Mouse (Mus musculus): ENCODE data around the gene Tmem221. TPM values are rescaled to one million over a fixed set of nuclear protein-coding genes. Genes with fewer than 3 reads are reported as not detected.

Gene Tmem221
- polyA plus RNA-seq, 1 experiment: 2.2 TPM

- Histone ChIP-seq H3K9me3 (replicated peaks; ENCODE audit: control insufficient read depth, insufficient read depth, low read length, poor library complexity, severe bottlenecking) (no peaks in the 10 kb centered on the region), H3K27ac (ENCODE audit: insufficient read depth, low read length) (no peak overlapping the region), H3K9ac (ENCODE audit: low read depth, poor library complexity, severe bottlenecking) (no peak overlapping the region), H3K27me3 (ENCODE audit: control insufficient read depth, insufficient read depth, low read length, poor library complexity, severe bottlenecking) (no peaks in the 10 kb centered on the region), H3K4me3 (ENCODE audit: low read depth, low read length) (no peak overlapping the region), H3K4me1 (ENCODE audit: control insufficient read depth, insufficient read depth, low read length) (no peaks in the 10 kb centered on the region), H3K36me3 (ENCODE audit: control insufficient read depth, insufficient read depth, low read length, poor library complexity, severe bottlenecking) (no peaks in the 10 kb centered on the region)
- TF ChIP-seq EP300 (IDR thresholded peaks at IDR 0.05; ENCODE audit: insufficient read depth, low read depth, low read length): no peak
- TF ChIP-seq CTCF (IDR thresholded peaks at IDR 0.05; ENCODE audit: low read depth, low read length): no peak
- no peak for TF ChIP-seq POLR2A (IDR thresholded peaks at IDR 0.05; ENCODE audit: insufficient read depth, low read length)
These were observed 35.1 kb upstream of the Tmem221 start for GRCm38 (mm10) chr8:71593556-71594323.

- H3K4me1 ChIP-seq (ENCODE audit: control insufficient read depth, insufficient read depth, low read length): no peaks in the 10 kb centered on the region
- H3K36me3 ChIP-seq (ENCODE audit: control insufficient read depth, insufficient read depth, low read length, poor library complexity, severe bottlenecking): no peaks in the 10 kb centered on the region
- TF ChIP-seq POLR2A (IDR thresholded peaks at IDR 0.05; ENCODE audit: insufficient read depth, low read length): no peak
- TF ChIP-seq EP300 (IDR thresholded peaks at IDR 0.05; ENCODE audit: insufficient read depth, low read depth, low read length): no peak
- no peak for TF ChIP-seq CTCF (IDR thresholded peaks at IDR 0.05; ENCODE audit: low read depth, low read length)
- peak overlapping the region; percentile 45 for H3K27ac ChIP-seq (ENCODE audit: insufficient read depth, low read length)
- H3K27me3 ChIP-seq (ENCODE audit: control insufficient read depth, insufficient read depth, low read length, poor library complexity, severe bottlenecking): no peaks in the 10 kb centered on the region
- H3K9me3 ChIP-seq (replicated peaks; ENCODE audit: control insufficient read depth, insufficient read depth, low read length, poor library complexity, severe bottlenecking): no peaks in the 10 kb centered on the region
- peak overlapping the region; percentile 92 for H3K9ac ChIP-seq (ENCODE audit: low read depth, poor library complexity, severe bottlenecking)
- peak overlapping the region; percentile 80 for H3K4me3 ChIP-seq (ENCODE audit: low read depth, low read length)
These were observed 33.9 kb upstream of the Tmem221 start for GRCm38 (mm10) chr8:71592374-71593170.

- H3K27ac ChIP-seq (ENCODE audit: insufficient read depth, low read length): peak within 1 kb of the TSS; percentile 45
- H3K36me3 ChIP-seq (ENCODE audit: control insufficient read depth, insufficient read depth, low read length, poor library complexity, severe bottlenecking): no peaks in the 10 kb centered on the region
- H3K4me3 ChIP-seq (ENCODE audit: low read depth, low read length): peak within 1 kb of the TSS; percentile 80
- no peaks in the 10 kb centered on the region for H3K4me1 ChIP-seq (ENCODE audit: control insufficient read depth, insufficient read depth, low read length)
- TF ChIP-seq CTCF (IDR thresholded peaks at IDR 0.05; ENCODE audit: low read depth, low read length): no peak
- peak; percentile 76 for TF ChIP-seq POLR2A (IDR thresholded peaks at IDR 0.05; ENCODE audit: insufficient read depth, low read length)
- H3K9ac ChIP-seq (ENCODE audit: low read depth, poor library complexity, severe bottlenecking): peak within 1 kb of the TSS; percentile 92
- H3K27me3 ChIP-seq (ENCODE audit: control insufficient read depth, insufficient read depth, low read length, poor library complexity, severe bottlenecking): no peaks in the 10 kb centered on the region
- no peaks in the 10 kb centered on the region for H3K9me3 ChIP-seq (replicated peaks; ENCODE audit: control insufficient read depth, insufficient read depth, low read length, poor library complexity, severe bottlenecking)
These were observed 33.1 kb upstream of the Tmem221 start, which contains the start of gene Pgls for GRCm38 (mm10) chr8:71591471-71592373. Gene Pgls, plus strand, starts transcription at chr8:71592176.

GRCm38 (mm10) chr8:71591017-71591416 is 32.3 kb upstream of the Tmem221 start:
- Histone ChIP-seq H3K9me3 (replicated peaks; ENCODE audit: control insufficient read depth, insufficient read depth, low read length, poor library complexity, severe bottlenecking) (no peaks in the 10 kb centered on the region), H3K27me3 (ENCODE audit: control insufficient read depth, insufficient read depth, low read length, poor library complexity, severe bottlenecking) (no peaks in the 10 kb centered on the region), H3K4me3 (ENCODE audit: low read depth, low read length) (peak overlapping the region; percentile 62)

GRCm38 (mm10) chr8:71588762-71589161 is 30.1 kb upstream of the Tmem221 start:
- Histone ChIP-seq H3K4me1 (ENCODE audit: control insufficient read depth, insufficient read depth, low read length) (no peaks in the 10 kb centered on the region), H3K4me3 (ENCODE audit: low read depth, low read length) (no peak overlapping the region), H3K36me3 (ENCODE audit: control insufficient read depth, insufficient read depth, low read length, poor library complexity, severe bottlenecking) (no peaks in the 10 kb centered on the region; the same call in 1 of the 2 replicates), H3K9ac (ENCODE audit: low read depth, poor library complexity, severe bottlenecking) (no peak overlapping the region), H3K27me3 (ENCODE audit: control insufficient read depth, insufficient read depth, low read length, poor library complexity, severe bottlenecking) (no peaks in the 10 kb centered on the region), H3K27ac (ENCODE audit: insufficient read depth, low read length) (no peak overlapping the region), H3K9me3 (replicated peaks; ENCODE audit: control insufficient read depth, insufficient read depth, low read length, poor library complexity, severe bottlenecking) (no peaks in the 10 kb centered on the region)
- TF ChIP-seq EP300 (IDR thresholded peaks at IDR 0.05; ENCODE audit: insufficient read depth, low read depth, low read length): no peak
- no peak for TF ChIP-seq POLR2A (IDR thresholded peaks at IDR 0.05; ENCODE audit: insufficient read depth, low read length)

More at GRCm38 (mm10) chr8:71591017-71591416, 32.3 kb upstream of the Tmem221 start:
- Histone ChIP-seq H3K4me1 (ENCODE audit: control insufficient read depth, insufficient read depth, low read length) (no peaks in the 10 kb centered on the region), H3K9ac (ENCODE audit: low read depth, poor library complexity, severe bottlenecking) (peak overlapping the region; percentile 92), H3K27ac (ENCODE audit: insufficient read depth, low read length) (peak overlapping the region; percentile 20), H3K36me3 (ENCODE audit: control insufficient read depth, insufficient read depth, low read length, poor library complexity, severe bottlenecking) (no peaks in the 10 kb centered on the region; the same call in 1 of the 2 replicates)
- no peak for TF ChIP-seq POLR2A (IDR thresholded peaks at IDR 0.05; ENCODE audit: insufficient read depth, low read length)
- TF ChIP-seq EP300 (IDR thresholded peaks at IDR 0.05; ENCODE audit: insufficient read depth, low read depth, low read length): no peak
